Mouse (Mus musculus): ENCODE results near the gene Mrgprf.

DNA sequence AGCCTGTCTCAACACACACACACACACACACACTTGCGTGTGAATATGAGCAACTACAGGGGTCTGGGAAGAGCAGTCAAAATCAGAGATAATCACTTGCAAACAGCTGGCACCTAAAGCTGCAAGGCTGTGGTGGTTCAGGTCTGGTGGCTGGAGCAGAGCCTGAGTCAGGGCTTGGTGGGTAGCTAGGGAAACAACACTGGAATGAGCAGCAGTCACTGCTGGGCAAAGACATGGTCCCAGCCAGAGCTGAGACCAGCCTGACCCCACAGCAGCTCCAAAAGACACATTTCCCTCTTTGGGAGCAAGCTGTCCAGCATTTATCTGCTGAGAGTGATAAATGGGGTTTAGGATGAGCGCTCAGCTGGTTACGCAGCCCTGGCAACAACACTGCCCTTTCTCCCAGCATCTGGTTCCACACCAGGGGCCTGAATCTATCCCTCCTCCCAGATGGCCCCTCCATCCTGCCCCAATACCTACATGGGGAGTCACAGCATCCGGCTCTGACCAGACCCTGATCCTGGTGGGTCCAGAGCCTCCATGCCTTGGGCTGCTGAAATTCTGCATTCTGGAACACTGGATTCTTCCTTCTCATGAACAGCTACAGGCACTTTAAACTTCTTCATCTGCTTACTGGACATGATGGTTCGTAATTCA lies 39.7 kb downstream of the Mrgprf start:
- TF ChIP-seq CTCF (IDR thresholded peaks at IDR 0.05) (no peak), EP300 (IDR thresholded peaks at IDR 0.05) (no peak)

Data from lung, postnatal 0 days (tissue).